Mouse (Mus musculus) heart, embryonic 11.5 days (tissue): ENCODE data around the gene Slc39a3. TPM values are rescaled to one million over a fixed set of nuclear protein-coding genes. Genes with fewer than 3 reads are reported as not detected.
"Not testable (repeated sequence)": the region's sequence is repeated elsewhere in the genome, so short reads cannot be mapped to it uniquely, and the experiment has no call there.

ENCODE experiments used
- ATAC-seq: fragments of 200-750 bp; cut with Nextera tagmentation; replicated peaks from 2 replicates; pipeline ENCODE4 v1.8.0; 2017; ENCODE audit warnings: moderate library complexity; ENCODE audit not compliant: insufficient number of reproducible peaks, low FRiP score, low TSS enrichment
- H3K27ac ChIP-seq: fragments of 300-500 bp; sonication (generic); 2 replicates; pipeline ENCODE4 v1.5.1; 2014; ENCODE audit warnings: mild to moderate bottlenecking, low read depth, low read length
- H3K27me3 ChIP-seq: fragments of 300-500 bp; sonication (generic); 2 replicates; pipeline ENCODE4 v1.6.1; 2014; ENCODE audit warnings: mild to moderate bottlenecking, low read length, mixed read lengths; ENCODE audit not compliant: control insufficient read depth, insufficient read depth
- H3K36me3 ChIP-seq: fragments of 300-500 bp; sonication (generic); 2 replicates; pipeline ENCODE4 v1.6.1; 2014; ENCODE audit warnings: mild to moderate bottlenecking, low read length, moderate library complexity, mixed read lengths; ENCODE audit not compliant: control insufficient read depth, insufficient read depth
- H3K4me1 ChIP-seq: fragments of 300-500 bp; sonication (generic); 2 replicates; pipeline ENCODE4 v1.6.1; 2014; ENCODE audit warnings: low read length; ENCODE audit not compliant: control insufficient read depth, insufficient read depth
- H3K4me2 ChIP-seq: fragments of 300-500 bp; sonication (generic); 2 replicates; pipeline ENCODE4 v1.6.1; 2014; ENCODE audit warnings: mild to moderate bottlenecking, moderate library complexity
- H3K4me3 ChIP-seq: fragments of 300-500 bp; sonication (generic); 2 replicates; pipeline ENCODE4 v1.5.1; 2014; ENCODE audit warnings: low read depth, low read length
- H3K9ac ChIP-seq: fragments of 300-500 bp; sonication (generic); 2 replicates; pipeline ENCODE4 v1.6.1; 2014; ENCODE audit warnings: mild to moderate bottlenecking, low read depth, low read length, moderate library complexity
- H3K9me3 ChIP-seq: fragments of 300-500 bp; sonication (generic); replicated peaks from 2 replicates; pipeline ENCODE4 v1.6.1; 2016; ENCODE audit warnings: low read length; ENCODE audit not compliant: control insufficient read depth
- WGBS: fragments of 180-500 bp; shearing (Covaris S2); extraction: QIAGEN DNeasy Blood & Tissue Kit; methylation state at CpG from one replicate; pipeline ENCODE4 v1.1.7; 2014; ENCODE audit not compliant: insufficient replicate concordance; 5-methylcytosine and 5-hydroxymethylcytosine counted together
- polyA plus RNA-seq: library from polyadenylated mRNA; unstranded; fragments of >200 nt; fragmentation: Nextera tagmentation; extraction: Ambion mirVana; gene quantifications from 2 replicates; pipeline ENCODE4 v1.2.1, GENCODE M21; 2014

The Slc39a3 gene
- polyA plus RNA-seq, 1 experiment from 2014 or later = 3.9 TPM

DNA sequence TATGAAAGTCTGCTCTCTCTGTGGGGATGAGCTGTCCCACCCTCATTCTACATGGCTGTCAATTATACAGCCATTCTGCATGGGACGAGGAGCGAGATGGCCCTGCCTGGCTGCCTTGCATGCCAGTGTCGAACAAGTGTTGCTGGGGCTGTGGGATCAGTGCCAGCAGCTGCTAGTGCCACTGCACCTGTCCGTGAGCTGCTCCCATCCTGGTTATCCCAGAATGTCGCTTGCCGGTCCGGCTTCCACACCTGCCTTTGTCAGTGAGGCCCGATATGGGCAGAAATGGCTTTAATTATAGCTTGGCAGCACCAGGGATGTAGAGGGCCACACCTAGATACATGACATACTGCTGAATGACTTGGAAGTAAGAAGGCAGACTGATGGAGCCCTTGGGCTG is 35.1 kb upstream of the Slc39a3 start:
- no peak for ATAC-seq
- 0 out of 2 replicates have a peak overlapping the region, but pooled peaks have one; percentile 5 for H3K9ac ChIP-seq
- H3K27me3 ChIP-seq = no peaks in the 10 kb centered on the region
- peaks cover 19% of the 10 kb centered on the region for H3K36me3 ChIP-seq
- no peak overlapping the region for H3K4me3 ChIP-seq
- WGBS = 91% methylated on average over 8 of the region's 8 CpGs
- H3K4me1 ChIP-seq = peaks cover 6% of the 10 kb centered on the region; the same call in 1 of the 2 replicates
- no peak overlapping the region for H3K4me2 ChIP-seq
- H3K9me3 ChIP-seq = no peaks in the 10 kb centered on the region
- no peak overlapping the region for H3K27ac ChIP-seq

DNA sequence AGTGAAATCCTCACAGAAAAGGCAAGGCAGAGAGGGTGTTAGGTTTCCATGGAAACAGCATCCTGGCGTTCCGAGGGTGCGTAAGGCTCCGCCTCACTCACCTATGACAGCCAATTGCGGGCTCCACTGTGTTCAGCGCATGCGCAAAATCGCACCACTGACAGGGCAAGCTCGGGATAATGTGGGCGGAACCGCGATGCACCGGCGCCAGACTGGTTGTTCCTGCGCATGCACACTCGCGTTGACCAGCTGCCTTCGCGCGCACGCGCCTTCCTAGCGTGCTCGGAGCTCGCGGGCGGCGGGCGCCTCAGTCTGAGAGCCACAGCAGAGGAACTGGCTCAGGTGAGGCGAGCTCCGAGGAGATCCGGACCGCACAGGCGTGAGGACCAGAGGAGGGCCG is 32.6 kb upstream of the Slc39a3 start, which contains the start of gene Thop1:
Gene Thop1, plus strand, starts transcription at position 200 of the 400 bp plus-strand sequence.
- peak within 1 kb of the TSS; percentile 63 for H3K4me3 ChIP-seq
- no peaks in the 10 kb centered on the region for H3K27me3 ChIP-seq
- peaks cover 12% of the 10 kb centered on the region for H3K36me3 ChIP-seq
- peak; percentile 84 for ATAC-seq
- under 1% methylated on average over 35 of the region's 35 CpGs for WGBS
- H3K9me3 ChIP-seq = no peaks in the 10 kb centered on the region
- H3K4me2 ChIP-seq = peak within 1 kb of the TSS; percentile 74
- peaks cover 6% of the 10 kb centered on the region; the same call in 1 of the 2 replicates for H3K4me1 ChIP-seq
- H3K27ac ChIP-seq = no peak within 1 kb of the TSS
- H3K9ac ChIP-seq = peak within 1 kb of the TSS; percentile 79

DNA sequence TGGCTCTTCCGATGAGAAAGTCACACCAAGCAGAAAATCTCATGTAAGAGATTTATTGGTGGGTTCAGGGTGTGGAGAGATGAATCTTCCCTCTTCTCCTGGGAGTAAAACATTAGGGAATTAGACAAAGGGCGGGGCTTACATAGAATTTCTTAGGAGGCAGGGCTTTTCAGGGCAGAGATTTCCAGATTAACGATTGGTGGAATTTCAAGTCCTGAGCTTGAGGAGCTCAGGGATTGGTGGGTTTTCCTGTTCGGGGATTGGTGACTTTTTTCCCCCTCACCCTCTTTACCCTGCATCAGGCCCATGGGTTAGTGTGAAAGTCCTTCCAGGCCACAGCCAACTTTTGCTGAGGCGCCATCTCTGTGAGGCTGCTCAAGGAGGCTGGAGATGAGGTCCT is 31.5 kb upstream of the Slc39a3 start:
- peaks cover 6% of the 10 kb centered on the region; the same call in 1 of the 2 replicates for H3K4me1 ChIP-seq
- H3K9ac ChIP-seq = no peak overlapping the region
- H3K4me3 ChIP-seq = no peak overlapping the region
- H3K4me2 ChIP-seq = no peak overlapping the region
- ATAC-seq = no peak
- WGBS = 68% methylated on average over 5 of the region's 5 CpGs
- H3K27ac ChIP-seq = no peak overlapping the region
- no peaks in the 10 kb centered on the region for H3K27me3 ChIP-seq
- H3K9me3 ChIP-seq = no peaks in the 10 kb centered on the region
- H3K36me3 ChIP-seq = peaks cover 8% of the 10 kb centered on the region

DNA sequence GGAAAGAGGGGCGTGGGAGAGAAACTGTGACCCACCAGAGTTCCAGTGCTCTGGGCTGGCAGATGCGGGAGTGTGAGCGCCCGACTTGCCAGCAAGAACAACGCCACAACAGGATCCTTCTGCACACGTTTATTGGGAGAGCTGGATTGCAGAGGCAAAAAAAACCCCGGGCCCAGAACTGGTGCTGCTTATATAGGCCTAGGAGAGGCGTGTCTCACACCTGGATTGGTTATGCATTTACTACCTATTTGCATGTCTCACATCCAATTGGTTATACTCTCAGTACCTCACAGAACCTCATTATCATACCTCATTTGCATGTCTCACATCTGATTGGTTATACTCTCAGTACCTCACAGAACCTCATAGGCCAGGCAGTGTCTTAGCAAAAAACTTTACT is 27.3 kb upstream of the Slc39a3 start:
- not testable (repeated sequence) for H3K9ac ChIP-seq, H3K4me3 ChIP-seq, H3K27ac ChIP-seq, H3K27me3 ChIP-seq, H3K36me3 ChIP-seq, H3K4me2 ChIP-seq, H3K9me3 ChIP-seq, H3K4me1 ChIP-seq, ATAC-seq
- WGBS = 81% methylated on average over 8 of the region's 8 CpGs

DNA sequence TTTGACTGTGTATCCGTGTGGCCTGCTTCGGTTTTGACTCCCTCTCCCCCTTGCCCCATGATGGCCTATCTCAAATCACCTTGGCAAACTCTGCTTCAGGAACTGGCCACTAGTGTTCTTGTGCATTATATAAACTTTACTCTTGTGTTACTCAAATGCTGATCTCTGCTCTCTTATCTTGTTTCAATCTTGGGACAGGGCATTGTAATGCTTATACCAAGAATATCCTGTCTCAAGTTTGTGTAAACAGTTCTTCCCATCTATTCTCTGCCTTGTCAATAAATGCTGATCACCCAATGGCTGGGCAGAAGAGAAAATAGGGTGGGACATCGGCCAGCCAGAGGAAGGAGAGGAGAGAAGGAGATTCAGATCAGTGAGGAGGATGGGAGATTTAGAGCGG is 25.5 kb upstream of the Slc39a3 start:
- Histone ChIP-seq H3K9me3 (no peaks in the 10 kb centered on the region), H3K4me3 (no peak overlapping the region), H3K27ac (no peak overlapping the region), H3K9ac (no peak overlapping the region), H3K36me3 (no peaks in the 10 kb centered on the region), H3K4me1 (peaks cover 11% of the 10 kb centered on the region), H3K27me3 (no peaks in the 10 kb centered on the region), H3K4me2 (no peak overlapping the region)
- WGBS = 61% methylated on average over 4 of the region's 4 CpGs
- ATAC-seq = no peak

DNA sequence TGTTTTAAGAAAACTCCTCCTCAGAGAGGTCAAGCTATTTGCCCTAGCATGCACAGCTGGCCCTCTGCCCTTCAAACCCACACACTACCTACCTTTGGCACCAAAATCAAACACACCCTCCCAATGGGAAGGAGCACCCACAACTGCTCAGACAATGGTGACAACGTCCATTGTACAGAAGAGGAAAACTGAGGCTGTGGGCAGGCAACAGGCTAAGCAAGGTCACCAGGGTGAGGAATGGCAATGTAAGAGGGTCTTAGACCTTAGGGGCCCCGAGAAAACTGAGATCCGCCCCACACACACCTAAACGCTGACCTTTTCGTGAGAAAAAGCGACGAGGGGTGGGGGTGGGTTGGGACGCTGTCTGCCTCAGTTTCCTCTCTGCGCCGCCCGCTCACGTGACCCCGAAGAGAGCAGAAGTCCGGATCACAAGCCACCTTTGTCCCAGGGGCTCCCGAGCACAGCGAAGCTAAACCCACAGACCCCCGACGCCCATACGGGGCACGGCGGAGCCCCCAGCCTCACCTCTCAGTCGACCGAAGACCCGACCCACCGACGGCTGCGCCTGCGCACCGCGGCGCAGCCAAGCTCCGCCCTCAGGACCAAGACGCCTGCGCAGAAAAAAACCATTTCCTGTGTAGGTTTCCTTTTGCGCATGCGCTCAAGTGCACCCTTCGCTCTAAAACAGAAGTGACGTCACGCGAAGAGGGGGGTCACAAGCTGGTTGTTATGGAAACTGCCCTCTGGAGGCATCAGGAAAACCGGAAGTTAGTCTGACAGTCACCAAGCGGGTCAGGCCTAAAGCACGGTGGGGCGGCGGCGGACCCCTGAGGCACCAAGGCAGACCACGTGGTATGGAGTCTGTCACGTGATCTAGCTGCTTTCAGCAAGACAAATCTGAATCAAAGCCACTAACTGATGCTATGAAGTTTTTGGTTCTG is 22.6 kb upstream of the Slc39a3 start, which contains the start of gene Sgta:
Gene Sgta, minus strand, starts transcription at position 579 of the 941 bp plus-strand sequence.
- H3K4me2 ChIP-seq = peak within 1 kb of the TSS; percentile 87
- H3K4me1 ChIP-seq = peaks cover 16% of the 10 kb centered on the region
- WGBS = under 1% methylated on average over 48 of the region's 48 CpGs
- H3K9me3 ChIP-seq = no peaks in the 10 kb centered on the region
- ATAC-seq = peak; percentile 90
- no peaks in the 10 kb centered on the region for H3K27me3 ChIP-seq
- no peaks in the 10 kb centered on the region; the same call in 1 of the 2 replicates for H3K36me3 ChIP-seq
- H3K4me3 ChIP-seq = peak within 1 kb of the TSS; percentile 74
- H3K27ac ChIP-seq = 0 out of 2 replicates have a peak within 1 kb of the TSS, but pooled peaks have one; percentile 30
- H3K9ac ChIP-seq = peak within 1 kb of the TSS; percentile 81

DNA sequence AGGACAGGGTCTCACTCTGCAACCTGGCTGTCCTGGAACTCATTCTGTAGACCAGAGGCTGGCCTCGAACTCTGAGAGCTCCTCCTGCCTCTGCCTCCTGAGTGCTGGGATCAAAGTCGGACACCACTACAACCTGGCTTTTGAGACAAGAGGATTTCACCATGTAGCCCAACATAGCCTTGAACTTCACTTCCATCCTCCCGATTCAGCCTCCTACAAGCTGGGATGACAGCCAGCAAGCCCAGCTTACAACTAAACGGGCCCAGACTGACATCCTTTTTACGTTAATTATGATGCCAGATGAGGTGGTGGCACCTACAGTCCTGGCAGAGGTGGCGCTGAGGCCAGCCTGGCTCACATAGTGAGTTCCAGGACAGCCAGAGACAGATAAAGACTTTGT is 21.7 kb upstream of the Slc39a3 start:
- Histone ChIP-seq H3K27me3 (no peaks in the 10 kb centered on the region), H3K36me3 (no peaks in the 10 kb centered on the region; the same call in 1 of the 2 replicates), H3K4me1 (peaks cover 16% of the 10 kb centered on the region), H3K27ac (no peak overlapping the region), H3K4me2 (peak overlapping the region; percentile 87), H3K4me3 (peak overlapping the region; percentile 74), H3K9me3 (no peaks in the 10 kb centered on the region), H3K9ac (0 out of 2 replicates have a peak overlapping the region, but pooled peaks have one; percentile 81)
- no peak for ATAC-seq
- WGBS = 83% methylated on average over 6 of the region's 6 CpGs

DNA sequence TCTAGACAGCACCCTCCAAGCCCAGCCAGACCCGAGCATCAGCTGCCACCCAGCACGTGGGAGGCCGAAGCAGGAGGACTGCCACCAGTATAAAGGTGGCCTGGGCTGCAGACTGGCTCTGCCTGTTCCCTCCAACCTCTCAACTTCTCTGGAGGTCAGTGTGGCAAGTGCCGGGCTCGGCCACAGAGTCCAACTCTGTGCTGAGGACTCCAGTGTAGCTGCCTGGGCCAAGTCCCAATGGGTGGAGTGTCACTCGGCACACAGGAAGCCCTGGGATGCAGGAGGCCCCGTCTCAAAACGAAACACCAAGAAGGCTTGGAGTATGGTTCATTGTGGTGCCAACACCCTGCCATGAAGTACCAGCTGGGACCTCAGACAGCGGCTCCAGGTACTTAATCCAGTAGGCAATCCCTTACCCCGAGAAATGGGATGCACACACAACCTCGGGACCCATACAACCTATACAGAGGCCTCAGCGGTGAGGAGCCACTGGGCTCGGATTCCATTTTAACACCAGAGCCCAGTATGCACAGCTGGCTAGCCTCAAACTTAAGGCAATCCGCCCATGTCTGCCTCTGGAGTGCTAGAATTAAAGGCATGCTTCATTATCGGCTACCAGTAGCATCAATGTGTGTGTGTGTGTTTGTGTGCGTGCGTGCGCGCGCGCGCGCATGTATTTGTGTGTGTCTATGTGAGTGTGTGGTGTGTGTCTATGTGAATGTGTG is 20.3 kb upstream of the Slc39a3 start:
- H3K4me2 ChIP-seq = no peak overlapping the region
- H3K36me3 ChIP-seq = no peaks in the 10 kb centered on the region; the same call in 1 of the 2 replicates
- no peak overlapping the region for H3K27ac ChIP-seq
- no peak for ATAC-seq
- peaks cover 16% of the 10 kb centered on the region for H3K4me1 ChIP-seq
- no peak overlapping the region for H3K9ac ChIP-seq
- no peaks in the 10 kb centered on the region for H3K9me3 ChIP-seq
- no peaks in the 10 kb centered on the region for H3K27me3 ChIP-seq
- 91% methylated on average over 23 of the region's 23 CpGs for WGBS
- no peak overlapping the region for H3K4me3 ChIP-seq
